Mouse (Mus musculus) heart, postnatal 25 days (tissue): ENCODE measurements at regions not wholly inside any gene's neighbourhood (a gene's known extent, or its start where the extent isn't known, plus 50 kb on each side); places are given as distances from the start of the nearest gene placed in this dataset.
"Not testable (repeated sequence)": the region's sequence is repeated elsewhere in the genome, so short reads cannot be mapped to it uniquely, and the experiment has no call there.

Experiments
- DNase-seq: peaks from one replicate; pipeline ENCODE4 v3.0.0; 2022; ENCODE audit warnings: low spot score
- intact Hi-C: fragments of 180-260 bp; cut with DNase I; formaldehyde crosslinking; loops from one replicate; pipeline ENCODE4 v1.15.1; 2025

DNA sequence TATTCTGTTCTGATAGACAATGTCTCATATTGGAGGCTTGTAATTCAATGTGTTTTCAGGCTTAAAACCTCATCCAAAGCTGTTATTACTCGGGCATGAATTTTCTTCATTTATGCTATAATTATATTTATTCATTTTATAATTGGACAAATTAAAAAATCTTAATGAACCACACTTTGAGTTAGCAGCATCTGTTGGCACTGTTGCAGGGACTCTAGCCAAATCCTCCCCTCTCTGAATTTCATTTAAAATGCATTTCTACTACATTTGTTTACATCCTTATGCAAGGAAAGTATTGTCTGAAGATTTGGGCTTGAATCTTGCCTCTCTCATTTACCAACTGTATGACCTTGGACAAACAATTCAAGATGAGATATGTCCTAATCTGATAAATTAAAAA lies 874.2 kb upstream of the Kirrel3 start:
- no peak for DNase-seq
- intact Hi-C loops = no loop called here

- intact Hi-C loops = no loop called here
- DNase-seq = no peak
Observed at GRCm38 (mm10) chr9:33624378-33624777, 861.3 kb upstream of the Kirrel3 start.

- intact Hi-C loops = no loop called here
- no peak for DNase-seq
Observed at GRCm38 (mm10) chr9:33629731-33630473, 855.8 kb upstream of the Kirrel3 start.

DNA sequence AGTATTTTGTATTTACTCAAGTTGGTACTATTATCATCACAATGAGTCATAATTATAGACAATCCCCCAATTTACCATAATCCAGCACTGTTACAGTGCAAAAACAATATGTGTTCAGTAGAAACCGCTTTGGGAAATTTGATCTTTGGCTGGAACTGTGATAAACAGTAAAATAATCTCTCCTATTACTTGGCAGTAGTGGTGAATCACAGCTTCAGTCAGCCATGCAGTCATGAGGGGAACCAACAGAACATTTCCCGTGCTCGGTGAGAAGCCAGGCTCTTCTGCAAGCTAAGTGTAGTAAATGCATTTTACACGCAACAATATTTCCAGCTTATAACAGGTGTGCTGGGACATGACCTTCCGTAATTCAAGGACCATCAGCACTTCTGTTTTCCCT lies 822.7 kb upstream of the Kirrel3 start:
- intact Hi-C loops = no loop called here
- no peak for DNase-seq

DNA sequence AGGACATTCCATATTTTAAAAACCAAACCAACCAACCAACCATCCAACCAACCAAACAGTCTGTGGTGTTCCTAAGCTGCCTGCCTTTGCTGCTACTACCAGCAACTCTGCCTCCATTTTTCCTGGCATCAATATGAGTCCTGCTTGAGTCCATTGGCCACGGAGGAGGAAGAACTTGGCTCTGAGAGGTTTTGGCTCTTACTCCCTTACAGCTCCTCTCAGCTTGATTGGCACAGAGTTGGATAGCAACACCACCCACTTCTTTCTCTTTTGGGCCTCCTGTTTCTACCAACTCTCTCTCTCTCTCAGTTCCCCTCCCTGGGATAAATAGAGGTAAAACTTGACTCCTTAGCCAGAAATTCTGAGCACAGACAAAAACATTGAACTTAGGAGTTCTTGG lies 804.6 kb upstream of the Kirrel3 start:
- intact Hi-C loops = no loop called here

GRCm38 (mm10) chr9:33691731-33692130 lies 794.0 kb upstream of the Kirrel3 start:
- intact Hi-C loops = no loop called here
- no peak for DNase-seq

More for the DNA sequence above, 804.6 kb upstream of the Kirrel3 start:
- no peak for DNase-seq

- intact Hi-C loops = no loop called here
- no peak for DNase-seq
Observed at GRCm38 (mm10) chr9:33717614-33718013, 768.1 kb upstream of the Kirrel3 start.

GRCm38 (mm10) chr9:33724811-33725210 lies 760.9 kb upstream of the Kirrel3 start:
- intact Hi-C loops = no loop called here

GRCm38 (mm10) chr9:33728058-33728457 lies 757.6 kb upstream of the Kirrel3 start:
- intact Hi-C loops, DNase-seq: not testable (repeated sequence)

More at GRCm38 (mm10) chr9:33724811-33725210, 760.9 kb upstream of the Kirrel3 start:
- no peak for DNase-seq

DNA sequence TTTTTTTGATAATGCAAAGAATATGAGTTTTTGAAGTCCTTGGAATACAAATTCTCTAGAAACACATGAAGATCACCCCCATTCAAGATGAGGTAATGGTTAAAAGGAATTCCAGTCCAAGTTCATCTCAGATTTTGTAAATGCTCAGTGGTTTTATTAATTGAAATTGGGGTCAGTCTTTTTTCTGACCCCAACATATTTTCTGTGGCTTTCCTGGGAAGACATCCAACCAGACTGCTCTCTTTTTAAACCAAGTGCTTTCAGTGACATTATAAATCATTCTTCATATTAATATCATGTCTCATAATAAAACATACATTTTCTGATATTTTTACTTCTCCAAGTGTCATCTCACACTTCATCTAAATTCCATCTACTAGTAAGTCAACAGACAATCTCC lies 725.0 kb upstream of the Kirrel3 start:
- intact Hi-C loops = no loop called here

GRCm38 (mm10) chr9:33766235-33766634 lies 719.5 kb upstream of the Kirrel3 start:
- intact Hi-C loops = no loop called here
- DNase-seq = no peak

More for the DNA sequence above, 725.0 kb upstream of the Kirrel3 start:
- no peak for DNase-seq

DNA sequence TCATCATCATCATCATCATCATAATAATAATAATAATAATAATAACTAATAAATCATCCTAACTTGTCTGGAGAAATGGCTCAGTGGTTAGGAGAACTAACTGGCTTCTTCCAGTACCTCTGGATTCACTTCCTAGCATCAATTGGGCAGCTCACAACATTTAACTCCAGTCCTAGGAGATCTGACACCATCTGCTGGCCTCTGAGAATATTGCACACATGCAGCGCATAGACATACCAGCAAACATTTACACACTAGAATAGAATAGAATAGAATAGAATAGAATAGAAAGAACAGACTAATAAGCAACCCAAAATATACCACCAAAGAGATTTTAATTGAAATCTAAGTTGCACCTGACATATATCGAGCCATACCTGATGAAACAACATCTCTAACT lies 715.9 kb upstream of the Kirrel3 start:
- no peak for DNase-seq
- intact Hi-C loops = no loop called here

DNA sequence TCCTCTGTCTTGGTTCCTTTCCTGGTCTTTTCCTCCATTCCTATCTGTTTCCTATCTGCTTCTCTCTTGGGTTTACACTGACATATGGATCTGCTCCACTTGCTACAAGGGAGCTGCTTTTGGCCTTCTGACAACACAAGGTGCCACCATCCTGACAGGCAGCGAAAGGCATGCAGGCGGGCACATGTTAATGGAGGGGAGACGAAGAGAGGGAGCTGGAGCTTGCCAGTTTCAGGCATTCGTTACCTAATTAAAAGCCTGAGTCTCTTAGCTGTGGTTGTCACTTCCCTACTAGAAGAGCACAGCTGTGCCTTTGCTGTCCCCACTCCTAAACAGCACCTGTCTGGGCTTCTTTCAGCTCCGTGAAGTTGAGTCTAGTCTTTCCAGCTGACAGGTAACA lies 711.5 kb upstream of the Kirrel3 start:
- DNase-seq = no peak
- intact Hi-C loops = no loop called here

DNA sequence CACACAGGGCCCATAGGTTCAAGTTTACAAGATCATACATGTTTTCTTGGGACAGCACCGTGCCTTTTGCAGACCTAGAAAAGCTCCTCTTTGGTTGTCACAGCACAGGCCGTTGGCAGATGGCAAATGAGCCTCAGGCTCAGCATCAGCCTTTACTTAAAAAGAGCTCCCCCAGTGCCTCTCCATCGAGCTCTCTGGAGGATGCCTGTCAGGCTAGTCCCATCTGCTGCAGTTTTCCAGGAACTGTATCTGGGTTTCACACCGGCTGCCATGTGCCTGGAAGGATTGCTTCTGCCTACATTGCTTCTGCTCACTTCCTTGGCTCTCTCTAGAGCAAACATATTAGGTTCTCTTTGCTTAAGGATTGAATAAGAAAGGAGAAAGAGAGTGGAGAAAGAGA lies 695.1 kb upstream of the Kirrel3 start:
- intact Hi-C loops = no loop called here
- no peak for DNase-seq

- intact Hi-C loops = no loop called here
- DNase-seq = no peak
Observed at GRCm38 (mm10) chr9:33800250-33800649, 685.4 kb upstream of the Kirrel3 start.

GRCm38 (mm10) chr9:33800763-33801162 lies 684.9 kb upstream of the Kirrel3 start:
- no peak for DNase-seq
- intact Hi-C loops = no loop called here

DNA sequence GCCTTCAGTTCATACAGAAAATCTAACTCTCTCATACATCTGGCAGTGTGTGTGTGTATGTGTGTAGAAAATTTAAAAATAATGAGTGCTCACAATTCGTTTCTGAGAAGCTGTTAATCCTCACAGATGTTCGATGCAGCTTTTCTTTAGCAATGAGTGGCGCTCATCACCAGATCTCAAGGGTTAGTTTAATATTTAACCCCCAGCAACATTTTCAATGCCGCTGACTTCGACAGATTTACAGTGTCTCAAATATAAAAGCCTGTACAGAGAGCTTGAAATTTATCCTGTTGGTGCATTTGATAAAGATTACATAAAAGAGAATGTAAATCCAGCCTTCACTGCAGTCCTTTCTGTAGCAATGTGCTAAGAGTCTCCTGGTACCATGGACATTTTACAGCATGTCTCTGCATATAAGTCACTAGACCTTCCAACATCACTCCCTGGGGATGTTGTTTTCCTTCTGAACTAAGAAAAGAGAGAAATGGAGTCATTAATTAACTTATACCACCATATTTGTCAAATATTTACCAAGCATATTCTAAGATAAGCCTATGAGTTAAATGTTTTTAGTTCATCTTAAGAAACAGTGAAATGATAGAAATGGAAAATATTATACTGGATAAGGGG lies 670.8 kb upstream of the Kirrel3 start:
- intact Hi-C loops = no loop called here
- DNase-seq = no peak

DNA sequence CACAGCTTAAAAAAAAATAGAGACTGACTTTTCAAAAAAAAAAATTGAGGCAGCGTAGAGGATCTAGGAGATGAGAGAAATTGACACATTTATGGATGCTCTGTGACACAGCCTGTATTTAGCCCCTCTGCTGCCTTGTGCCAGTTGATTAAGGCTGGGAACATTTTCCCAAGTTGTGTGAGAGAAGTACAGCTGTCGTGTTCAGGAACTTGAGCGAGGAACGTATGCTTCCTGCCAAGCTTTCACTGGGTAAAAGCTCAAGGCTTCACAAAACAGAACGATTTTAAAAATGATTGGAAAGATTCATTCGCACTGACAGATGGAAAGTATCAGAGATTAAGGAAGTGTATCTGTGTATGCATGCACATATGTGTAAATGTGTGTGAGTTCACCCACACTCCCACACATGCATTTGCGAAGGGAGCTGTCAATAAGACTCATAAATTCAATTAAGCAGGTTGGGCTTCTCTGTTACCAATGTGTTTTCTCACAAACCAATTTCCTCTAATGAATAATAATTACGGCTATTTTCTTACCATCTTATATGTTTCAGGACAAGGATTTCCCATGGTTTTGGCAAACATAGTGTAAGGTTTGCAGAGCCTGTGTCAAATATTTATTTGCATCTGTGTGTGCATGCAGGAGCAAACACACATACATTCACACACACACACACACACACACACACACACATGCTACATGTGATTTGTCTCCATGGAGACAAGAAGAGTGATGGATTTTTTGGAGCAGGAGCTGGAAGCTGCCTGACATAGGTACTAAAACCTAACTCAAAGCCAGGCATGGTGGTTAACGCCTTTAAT lies 662.9 kb upstream of the Kirrel3 start:
- intact Hi-C loops = no loop called here
- DNase-seq = no peak

DNA sequence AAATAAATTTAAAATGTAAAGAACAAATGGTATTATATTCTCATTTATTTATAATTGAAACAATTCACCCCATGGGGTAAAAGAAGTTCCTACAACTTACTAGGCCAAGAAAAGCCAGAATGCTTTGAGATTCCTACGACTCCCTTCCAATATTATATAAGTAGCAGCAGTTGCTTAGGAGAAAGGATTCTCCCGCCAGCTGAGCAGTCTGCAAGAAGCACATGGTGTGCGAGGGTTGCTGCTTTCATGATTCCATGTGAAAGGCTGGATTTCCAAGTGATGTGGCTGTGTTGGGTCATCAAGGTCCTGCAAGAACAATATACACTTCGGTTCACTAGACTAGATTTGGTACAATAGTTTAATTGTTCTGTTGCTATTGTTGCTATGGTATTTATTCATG lies 659.6 kb upstream of the Kirrel3 start:
- DNase-seq = no peak
- intact Hi-C loops = no loop called here

DNA sequence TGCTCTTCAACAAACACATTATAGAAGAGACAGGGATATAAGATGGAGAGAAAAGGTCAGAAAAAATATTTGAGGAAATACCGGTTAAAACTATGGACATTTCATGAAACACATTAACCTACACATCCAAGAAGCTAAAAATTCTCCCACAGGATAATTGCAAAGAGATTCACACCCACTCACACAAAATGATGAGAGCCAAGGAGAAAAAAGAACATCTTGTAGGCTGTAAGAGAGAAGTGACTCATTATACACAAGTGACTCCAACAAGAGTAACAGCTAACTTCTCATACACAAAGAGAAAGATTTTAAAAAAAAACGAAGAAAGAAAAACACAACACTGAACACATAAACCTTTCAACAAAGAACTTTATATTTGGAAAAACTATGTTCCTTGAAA lies 658.3 kb upstream of the Kirrel3 start:
- intact Hi-C loops = no loop called here
- DNase-seq = no peak
